Mouse (Mus musculus): ENCODE results near the gene Mrps27. TPM values are rescaled to one million over a fixed set of nuclear protein-coding genes. Genes with fewer than 3 reads are reported as not detected.
A peak's percentile ranks its signal among the peaks of the same experiment; 100 is the strongest.

Gene Mrps27
- polyA plus RNA-seq, 1 experiment from 2014 or later, result 29.9 TPM

GRCm38 (mm10) chr13:99433068-99434008 lies 88.8 kb downstream of the Mrps27 start:
- Histone ChIP-seq H3K36me3 (ENCODE audit: control insufficient read depth, insufficient read depth, low read length) (peaks cover 5% of the 10 kb centered on the region; the same call in 1 of the 2 replicates), H3K4me2 (replicated peaks; ENCODE audit: low read depth) (no peak overlapping the region), H3K27ac (replicated peaks) (no peak overlapping the region), H3K9ac (ENCODE audit: low read length) (no peak overlapping the region), H3K27me3 (ENCODE audit: control insufficient read depth, insufficient read depth, low read length) (no peaks in the 10 kb centered on the region), H3K4me3 (ENCODE audit: low read depth, low read length) (no peak overlapping the region), H3K4me1 (replicated peaks; ENCODE audit: control insufficient read depth, insufficient read depth) (no peaks in the 10 kb centered on the region), H3K9me3 (ENCODE audit: control insufficient read depth, low read length) (no peaks in the 10 kb centered on the region)
- 91% methylated on average over 29 of the region's 29 CpGs for WGBS
- DNase-seq (ENCODE audit: low spot score), result no peak
- TF ChIP-seq EP300 (optimal IDR thresholded peaks at IDR 0.05), result no peak
- TF ChIP-seq CTCF (IDR thresholded peaks at IDR 0.05; ENCODE audit: low read depth), result no peak
- no peak for ATAC-seq (ENCODE audit: low FRiP score, low TSS enrichment)

- DNase-seq (ENCODE audit: low spot score) (no peak), ATAC-seq (ENCODE audit: low FRiP score, low TSS enrichment) (no peak)
- WGBS, result 96% methylated on average over 9 of the region's 9 CpGs
- Histone ChIP-seq H3K4me1 (replicated peaks; ENCODE audit: control insufficient read depth, insufficient read depth) (no peaks in the 10 kb centered on the region), H3K27ac (replicated peaks) (no peak overlapping the region), H3K4me2 (replicated peaks; ENCODE audit: low read depth) (no peak overlapping the region), H3K9ac (ENCODE audit: low read length) (no peak overlapping the region), H3K9me3 (ENCODE audit: control insufficient read depth, low read length) (no peaks in the 10 kb centered on the region), H3K36me3 (ENCODE audit: control insufficient read depth, insufficient read depth, low read length) (peaks cover 5% of the 10 kb centered on the region; the same call in 1 of the 2 replicates), H3K27me3 (ENCODE audit: control insufficient read depth, insufficient read depth, low read length) (no peaks in the 10 kb centered on the region), H3K4me3 (ENCODE audit: low read depth, low read length) (no peak overlapping the region)
- TF ChIP-seq CTCF (IDR thresholded peaks at IDR 0.05; ENCODE audit: low read depth), result no peak
- TF ChIP-seq EP300 (optimal IDR thresholded peaks at IDR 0.05), result no peak
Measured at GRCm38 (mm10) chr13:99434494-99434893, 89.9 kb downstream of the Mrps27 start.

- H3K4me1 ChIP-seq (replicated peaks; ENCODE audit: control insufficient read depth, insufficient read depth), result no peaks in the 10 kb centered on the region
- H3K4me3 ChIP-seq (ENCODE audit: low read depth, low read length), result no peak overlapping the region
- H3K27ac ChIP-seq (replicated peaks), result no peak overlapping the region
- no peak overlapping the region for H3K9ac ChIP-seq (ENCODE audit: low read length)
- H3K4me2 ChIP-seq (replicated peaks; ENCODE audit: low read depth), result no peak overlapping the region
- DNase-seq (ENCODE audit: low spot score) (no peak), ATAC-seq (ENCODE audit: low FRiP score, low TSS enrichment) (no peak)
- 0 out of 2 replicates have a peak, but pooled peaks cover 3% of the 10 kb centered on the region for H3K36me3 ChIP-seq (ENCODE audit: control insufficient read depth, insufficient read depth, low read length)
- no peak for TF ChIP-seq CTCF (IDR thresholded peaks at IDR 0.05; ENCODE audit: low read depth)
- TF ChIP-seq EP300 (optimal IDR thresholded peaks at IDR 0.05), result no peak
- H3K27me3 ChIP-seq (ENCODE audit: control insufficient read depth, insufficient read depth, low read length), result no peaks in the 10 kb centered on the region
- no peaks in the 10 kb centered on the region for H3K9me3 ChIP-seq (ENCODE audit: control insufficient read depth, low read length)
Measured at GRCm38 (mm10) chr13:99437051-99437450, 92.5 kb downstream of the Mrps27 start.

GRCm38 (mm10) chr13:99439357-99439756 lies 94.8 kb downstream of the Mrps27 start:
- no peak overlapping the region for H3K4me3 ChIP-seq (ENCODE audit: low read depth, low read length)
- TF ChIP-seq EP300 (optimal IDR thresholded peaks at IDR 0.05), result no peak
- no peaks in the 10 kb centered on the region for H3K27me3 ChIP-seq (ENCODE audit: control insufficient read depth, insufficient read depth, low read length)
- no peaks in the 10 kb centered on the region for H3K9me3 ChIP-seq (ENCODE audit: control insufficient read depth, low read length)
- no peak overlapping the region for H3K27ac ChIP-seq (replicated peaks)
- DNase-seq (ENCODE audit: low spot score) (no peak), ATAC-seq (ENCODE audit: low FRiP score, low TSS enrichment) (peak; percentile 60; the same call in 1 of the 2 replicates)
- 74% methylated on average over 5 of the region's 5 CpGs for WGBS
- no peaks in the 10 kb centered on the region for H3K4me1 ChIP-seq (replicated peaks; ENCODE audit: control insufficient read depth, insufficient read depth)
- H3K9ac ChIP-seq (ENCODE audit: low read length), result no peak overlapping the region
- H3K4me2 ChIP-seq (replicated peaks; ENCODE audit: low read depth), result no peak overlapping the region
- 0 out of 2 replicates have a peak, but pooled peaks cover 3% of the 10 kb centered on the region for H3K36me3 ChIP-seq (ENCODE audit: control insufficient read depth, insufficient read depth, low read length)

GRCm38 (mm10) chr13:99440228-99440627 lies 95.6 kb downstream of the Mrps27 start:
- TF ChIP-seq EP300 (optimal IDR thresholded peaks at IDR 0.05), result no peak
- no peak for TF ChIP-seq CTCF (IDR thresholded peaks at IDR 0.05; ENCODE audit: low read depth)
- no peaks in the 10 kb centered on the region for H3K36me3 ChIP-seq (ENCODE audit: control insufficient read depth, insufficient read depth, low read length)
- no peak overlapping the region for H3K4me2 ChIP-seq (replicated peaks; ENCODE audit: low read depth)
- no peaks in the 10 kb centered on the region for H3K4me1 ChIP-seq (replicated peaks; ENCODE audit: control insufficient read depth, insufficient read depth)
- DNase-seq (ENCODE audit: low spot score) (no peak), ATAC-seq (ENCODE audit: low FRiP score, low TSS enrichment) (no peak)
- no peaks in the 10 kb centered on the region for H3K27me3 ChIP-seq (ENCODE audit: control insufficient read depth, insufficient read depth, low read length)
- H3K27ac ChIP-seq (replicated peaks), result no peak overlapping the region
- no peak overlapping the region for H3K4me3 ChIP-seq (ENCODE audit: low read depth, low read length)
- H3K9ac ChIP-seq (ENCODE audit: low read length), result no peak overlapping the region
- WGBS, result 78% methylated on average over 2 of the region's 2 CpGs
- no peaks in the 10 kb centered on the region for H3K9me3 ChIP-seq (ENCODE audit: control insufficient read depth, low read length)

All from stomach, postnatal 0 days (tissue).